Mouse (Mus musculus): Measurements from ENCODE around the gene Ercc6. TPM values are rescaled to one million over a fixed set of nuclear protein-coding genes. Genes with fewer than 3 reads are reported as not detected.
A peak's percentile ranks its signal among the peaks of the same experiment; 100 is the strongest.

Ercc6 gene
- polyA plus RNA-seq, 1 experiment from 2014 or later: 27.5 TPM

DNA sequence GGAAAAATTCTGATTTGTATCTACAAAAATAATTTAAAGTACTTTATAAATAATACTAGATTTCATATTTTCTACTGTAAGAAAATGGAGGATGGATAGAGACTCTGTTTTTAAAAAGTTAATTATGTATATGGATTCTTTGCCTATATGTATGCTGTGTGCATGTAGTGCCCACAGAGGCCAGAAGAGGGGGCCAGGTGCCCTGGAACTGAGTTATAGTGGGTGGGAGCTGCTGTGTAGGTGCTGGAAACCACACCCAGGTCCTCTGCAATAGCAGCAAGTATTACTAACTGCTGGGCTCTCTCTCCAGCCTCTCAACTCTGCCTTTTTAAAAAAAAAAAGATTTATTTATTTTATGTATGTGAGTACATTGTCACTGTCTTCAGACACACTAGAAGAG is 29.8 kb downstream of the Ercc6 start:
- no peak overlapping the region for H3K4me2 ChIP-seq
- no peak overlapping the region for H3K27ac ChIP-seq (replicated peaks)
- no peak overlapping the region for H3K4me3 ChIP-seq
- no peaks in the 10 kb centered on the region for H3K4me1 ChIP-seq (replicated peaks)
- H3K27me3 ChIP-seq: no peaks in the 10 kb centered on the region
- no peaks in the 10 kb centered on the region for H3K9me3 ChIP-seq
- H3K9ac ChIP-seq: no peak overlapping the region
- H3K36me3 ChIP-seq: peaks cover 12% of the 10 kb centered on the region; the same call in 1 of the 2 replicates
- no peak for ATAC-seq (ENCODE audit: low FRiP score, low read depth)

DNA sequence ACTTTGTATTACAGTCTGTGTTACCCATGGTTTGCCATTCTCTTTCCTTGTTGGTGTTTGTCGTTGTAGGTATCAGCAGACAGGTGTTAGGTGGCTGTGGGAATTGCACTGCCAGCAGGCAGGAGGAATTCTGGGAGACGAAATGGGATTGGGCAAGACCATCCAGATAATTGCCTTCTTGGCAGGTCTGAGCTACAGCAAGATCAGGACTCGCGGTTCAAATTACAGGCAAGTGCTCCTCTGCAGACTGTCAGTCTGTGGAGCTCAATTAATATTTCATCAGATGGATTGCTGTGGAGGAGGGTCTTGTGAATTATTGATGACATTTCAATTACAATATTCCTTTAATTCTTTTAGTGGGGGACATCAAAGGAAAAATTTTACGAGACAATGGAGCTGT is 33.4 kb downstream of the Ercc6 start:
- no peak for ATAC-seq (ENCODE audit: low FRiP score, low read depth)
- H3K4me3 ChIP-seq: no peak overlapping the region
- H3K4me1 ChIP-seq (replicated peaks): no peaks in the 10 kb centered on the region
- 56% methylated on average over 5 of the region's 5 CpGs for WGBS
- no peak overlapping the region for H3K4me2 ChIP-seq
- H3K9ac ChIP-seq: no peak overlapping the region
- no peaks in the 10 kb centered on the region for H3K27me3 ChIP-seq
- peaks cover 18% of the 10 kb centered on the region for H3K36me3 ChIP-seq
- no peaks in the 10 kb centered on the region for H3K9me3 ChIP-seq
- no peak overlapping the region for H3K27ac ChIP-seq (replicated peaks)

GRCm38 (mm10) chr14:32551854-32552253 is 38.5 kb downstream of the Ercc6 start:
- no peaks in the 10 kb centered on the region for H3K27me3 ChIP-seq
- no peak overlapping the region for H3K4me2 ChIP-seq
- no peak overlapping the region for H3K4me3 ChIP-seq
- 71% methylated on average over 5 of the region's 5 CpGs for WGBS
- H3K27ac ChIP-seq (replicated peaks): no peak overlapping the region
- H3K4me1 ChIP-seq (replicated peaks): 0 out of 2 replicates have a peak, but pooled peaks cover 6% of the 10 kb centered on the region
- no peaks in the 10 kb centered on the region for H3K9me3 ChIP-seq
- ATAC-seq (ENCODE audit: low FRiP score, low read depth): no peak
- H3K9ac ChIP-seq: no peak overlapping the region
- peaks cover 14% of the 10 kb centered on the region for H3K36me3 ChIP-seq

DNA sequence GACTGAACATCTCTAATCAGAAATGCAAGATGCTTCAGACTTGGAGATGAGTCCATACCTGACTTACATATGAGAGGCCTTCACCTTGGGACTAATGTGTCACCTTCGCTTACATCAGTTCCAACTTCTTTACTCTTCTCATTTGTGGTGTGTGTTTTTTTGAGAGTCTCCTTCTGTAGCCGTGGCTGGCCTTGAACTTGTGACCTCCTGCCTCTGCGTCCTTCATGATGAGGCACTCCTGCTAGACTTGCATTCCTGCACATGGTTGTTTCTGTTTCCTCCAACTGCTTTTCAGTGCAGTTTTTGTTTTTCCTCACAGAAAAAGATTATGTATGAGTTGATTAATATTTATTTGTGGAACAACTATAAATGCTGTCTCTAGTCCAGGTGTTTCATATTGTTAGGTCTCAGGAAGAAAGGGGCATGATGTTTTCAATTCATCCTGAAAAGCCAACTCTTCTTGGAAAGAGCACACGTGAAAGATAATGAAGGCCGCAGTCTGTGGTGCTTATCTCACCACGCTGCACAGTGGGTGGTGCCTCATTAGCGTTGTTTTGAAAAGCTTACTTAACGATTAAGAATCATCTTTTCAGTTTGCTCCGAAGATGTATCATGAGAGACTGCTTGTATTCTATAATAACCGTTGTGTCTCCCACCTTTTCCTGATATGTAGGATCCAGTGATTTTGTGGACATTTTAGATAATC is 40.0 kb downstream of the Ercc6 start:
- Histone ChIP-seq H3K9ac (no peak overlapping the region), H3K36me3 (peaks cover 14% of the 10 kb centered on the region), H3K4me1 (replicated peaks) (0 out of 2 replicates have a peak, but pooled peaks cover 6% of the 10 kb centered on the region), H3K9me3 (no peaks in the 10 kb centered on the region), H3K27ac (replicated peaks) (no peak overlapping the region), H3K4me2 (no peak overlapping the region), H3K4me3 (no peak overlapping the region), H3K27me3 (no peaks in the 10 kb centered on the region)
- WGBS: 71% methylated on average over 10 of the region's 10 CpGs
- ATAC-seq (ENCODE audit: low FRiP score, low read depth): no peak

DNA sequence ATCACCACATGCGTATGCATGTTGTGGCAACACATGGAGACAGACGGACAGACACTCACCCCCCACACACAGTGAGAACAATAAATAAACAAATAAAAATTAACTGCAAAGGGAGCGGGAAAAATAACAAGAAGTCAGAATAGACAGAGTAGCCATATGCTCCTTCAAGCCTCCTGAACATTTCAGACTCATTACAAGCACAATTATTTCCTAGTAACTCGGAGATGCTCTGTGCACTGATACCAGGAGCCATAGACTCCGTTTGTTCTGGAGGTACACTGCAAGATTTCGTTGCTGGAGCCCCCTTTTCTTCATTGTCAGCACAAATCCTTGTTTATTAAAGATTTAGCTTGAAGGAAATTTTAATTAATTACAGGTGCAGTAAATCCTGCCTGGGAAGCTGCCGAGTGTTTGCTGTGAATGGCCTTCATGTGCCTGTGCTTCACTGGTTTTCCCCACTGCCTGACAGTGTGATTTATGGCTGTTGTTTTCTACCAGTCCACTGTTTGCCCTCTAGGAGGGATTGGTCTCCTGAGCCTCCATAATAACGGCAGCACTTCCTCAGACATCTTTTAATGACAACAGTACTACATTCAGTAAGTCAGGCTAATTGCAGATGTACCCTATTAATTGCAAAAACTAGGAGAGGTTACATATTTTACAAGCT is 41.7 kb downstream of the Ercc6 start:
- no peak overlapping the region for H3K9ac ChIP-seq
- ATAC-seq (ENCODE audit: low FRiP score, low read depth): no peak
- H3K9me3 ChIP-seq: no peaks in the 10 kb centered on the region
- peaks cover 18% of the 10 kb centered on the region for H3K36me3 ChIP-seq
- 0 out of 2 replicates have a peak, but pooled peaks cover 6% of the 10 kb centered on the region for H3K4me1 ChIP-seq (replicated peaks)
- no peak overlapping the region for H3K4me3 ChIP-seq
- H3K4me2 ChIP-seq: no peak overlapping the region
- H3K27ac ChIP-seq (replicated peaks): no peak overlapping the region
- no peaks in the 10 kb centered on the region for H3K27me3 ChIP-seq
- WGBS: 58% methylated on average over 8 of the region's 8 CpGs

GRCm38 (mm10) chr14:32561428-32561827 is 48.1 kb downstream of the Ercc6 start:
- no peak for ATAC-seq (ENCODE audit: low FRiP score, low read depth)
- H3K36me3 ChIP-seq: peaks cover 40% of the 10 kb centered on the region
- H3K9me3 ChIP-seq: no peaks in the 10 kb centered on the region
- no peak overlapping the region for H3K27ac ChIP-seq (replicated peaks)
- no peak overlapping the region for H3K4me2 ChIP-seq
- no peak overlapping the region for H3K9ac ChIP-seq
- WGBS: 100% methylated on average over 3 of the region's 3 CpGs
- no peak overlapping the region for H3K4me3 ChIP-seq
- H3K27me3 ChIP-seq: no peaks in the 10 kb centered on the region
- no peaks in the 10 kb centered on the region for H3K4me1 ChIP-seq (replicated peaks)

DNA sequence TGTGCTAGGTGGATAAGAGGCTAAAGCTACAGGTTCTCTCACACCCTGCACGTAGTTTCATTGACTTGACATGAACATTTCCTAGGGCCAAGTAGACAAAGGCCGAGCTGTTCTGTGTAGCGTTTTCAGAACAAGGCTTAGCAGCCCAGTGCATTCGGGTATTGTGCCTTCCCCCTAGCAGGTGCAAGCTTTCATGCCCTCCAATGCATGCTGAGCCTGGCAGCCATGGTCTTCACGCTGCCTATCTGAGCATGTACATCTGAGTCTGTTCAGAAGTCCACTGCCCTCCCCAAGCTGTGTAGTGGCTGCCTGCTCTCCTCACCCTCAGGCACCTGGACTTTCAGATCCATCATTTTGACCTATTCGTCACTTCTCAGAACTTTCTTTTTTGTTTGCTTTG is 50.3 kb downstream of the Ercc6 start:
- H3K4me3 ChIP-seq: no peak overlapping the region
- 87% methylated on average over 6 of the region's 6 CpGs for WGBS
- H3K36me3 ChIP-seq: peaks cover 60% of the 10 kb centered on the region
- no peaks in the 10 kb centered on the region for H3K4me1 ChIP-seq (replicated peaks)
- no peak overlapping the region for H3K27ac ChIP-seq (replicated peaks)
- ATAC-seq (ENCODE audit: low FRiP score, low read depth): no peak
- no peaks in the 10 kb centered on the region for H3K9me3 ChIP-seq
- no peak overlapping the region for H3K4me2 ChIP-seq
- H3K27me3 ChIP-seq: no peaks in the 10 kb centered on the region
- no peak overlapping the region for H3K9ac ChIP-seq

DNA sequence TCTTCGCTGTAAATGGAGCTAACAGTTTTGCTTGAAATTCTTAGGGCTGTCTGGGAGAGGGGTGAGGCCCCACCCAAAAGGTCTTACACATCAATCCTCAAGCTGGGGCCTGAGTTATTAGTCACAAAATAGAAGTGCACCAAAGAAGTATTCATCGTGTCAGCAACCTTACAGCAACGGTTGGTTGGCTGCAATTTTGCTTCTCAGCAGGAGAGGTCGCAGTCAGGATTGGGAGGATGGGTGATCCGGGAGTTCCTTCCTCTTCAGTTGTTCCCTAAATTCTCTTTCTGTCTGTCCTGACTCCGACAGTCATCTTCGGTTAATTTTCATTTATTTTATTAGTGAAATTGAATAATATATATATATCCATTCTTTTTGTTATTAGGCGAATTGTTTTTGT is 59.2 kb downstream of the Ercc6 start:
- no peak for ATAC-seq (ENCODE audit: low FRiP score, low read depth)
- Histone ChIP-seq H3K4me1 (replicated peaks) (no peaks in the 10 kb centered on the region), H3K4me3 (no peak overlapping the region), H3K4me2 (no peak overlapping the region), H3K27ac (replicated peaks) (no peak overlapping the region), H3K9ac (no peak overlapping the region), H3K27me3 (no peaks in the 10 kb centered on the region), H3K36me3 (peaks cover 60% of the 10 kb centered on the region), H3K9me3 (no peaks in the 10 kb centered on the region)
- WGBS: 57% methylated on average over 8 of the region's 8 CpGs

DNA sequence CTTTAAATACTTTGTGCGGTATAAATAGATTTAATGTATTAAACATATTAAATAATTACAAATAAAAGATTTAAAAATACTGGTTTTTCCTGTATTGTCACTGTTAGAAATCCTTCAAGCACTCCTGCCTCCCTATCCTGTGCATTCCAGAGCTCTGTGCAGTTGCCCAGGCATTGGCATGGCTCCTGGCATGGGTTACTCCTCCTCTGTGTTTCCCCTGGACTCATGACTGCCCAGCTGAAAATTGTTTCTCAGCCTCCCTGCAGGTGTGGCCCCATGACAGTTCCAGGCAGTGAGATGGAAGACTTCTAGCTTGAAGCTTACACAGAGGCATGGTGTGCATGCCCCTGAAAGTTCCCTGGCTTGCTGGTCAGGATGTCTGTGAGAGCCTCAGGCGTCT is 65.1 kb downstream of the Ercc6 start:
- peaks cover 33% of the 10 kb centered on the region for H3K36me3 ChIP-seq
- no peak overlapping the region for H3K27ac ChIP-seq (replicated peaks)
- WGBS: 96% methylated on average over 2 of the region's 2 CpGs
- no peak for ATAC-seq (ENCODE audit: low FRiP score, low read depth)
- H3K4me3 ChIP-seq: no peak overlapping the region
- no peaks in the 10 kb centered on the region for H3K9me3 ChIP-seq
- no peak overlapping the region for H3K4me2 ChIP-seq
- no peaks in the 10 kb centered on the region for H3K27me3 ChIP-seq
- H3K9ac ChIP-seq: no peak overlapping the region
- no peaks in the 10 kb centered on the region for H3K4me1 ChIP-seq (replicated peaks)

GRCm38 (mm10) chr14:32583696-32584095 is 70.4 kb downstream of the Ercc6 start:
- H3K4me3 ChIP-seq: no peak overlapping the region
- peaks cover 2% of the 10 kb centered on the region; the same call in 1 of the 2 replicates for H3K36me3 ChIP-seq
- no peaks in the 10 kb centered on the region for H3K4me1 ChIP-seq (replicated peaks)
- no peak overlapping the region for H3K4me2 ChIP-seq
- no peak for ATAC-seq (ENCODE audit: low FRiP score, low read depth)
- no peaks in the 10 kb centered on the region for H3K9me3 ChIP-seq
- no peak overlapping the region for H3K9ac ChIP-seq
- WGBS: 93% methylated on average over 9 of the region's 9 CpGs
- no peak overlapping the region for H3K27ac ChIP-seq (replicated peaks)
- H3K27me3 ChIP-seq: no peaks in the 10 kb centered on the region

GRCm38 (mm10) chr14:32587013-32587784 is 73.9 kb downstream of the Ercc6 start:
- no peak overlapping the region for H3K27ac ChIP-seq (replicated peaks)
- H3K4me3 ChIP-seq: no peak overlapping the region
- no peaks in the 10 kb centered on the region for H3K36me3 ChIP-seq
- no peaks in the 10 kb centered on the region for H3K27me3 ChIP-seq
- ATAC-seq (ENCODE audit: low FRiP score, low read depth): peak; percentile 37
- 13% methylated on average over 10 of the region's 10 CpGs for WGBS
- H3K9ac ChIP-seq: no peak overlapping the region
- H3K9me3 ChIP-seq: no peaks in the 10 kb centered on the region
- H3K4me2 ChIP-seq: no peak overlapping the region
- no peaks in the 10 kb centered on the region for H3K4me1 ChIP-seq (replicated peaks)

- Histone ChIP-seq H3K27ac (replicated peaks) (no peak overlapping the region), H3K27me3 (peaks cover 28% of the 10 kb centered on the region), H3K4me2 (no peak overlapping the region), H3K4me3 (no peak overlapping the region), H3K9ac (no peak overlapping the region), H3K36me3 (no peaks in the 10 kb centered on the region), H3K4me1 (replicated peaks) (no peaks in the 10 kb centered on the region), H3K9me3 (no peaks in the 10 kb centered on the region)
- no peak for ATAC-seq (ENCODE audit: low FRiP score, low read depth)
- WGBS: 75% methylated on average over 3 of the region's 3 CpGs
Observed at GRCm38 (mm10) chr14:32590377-32590776, 77.1 kb downstream of the Ercc6 start.

Data from hindbrain, embryonic 15.5 days (tissue).